Mouse (Mus musculus): Measurements from ENCODE around the gene Plekha5.

DNA sequence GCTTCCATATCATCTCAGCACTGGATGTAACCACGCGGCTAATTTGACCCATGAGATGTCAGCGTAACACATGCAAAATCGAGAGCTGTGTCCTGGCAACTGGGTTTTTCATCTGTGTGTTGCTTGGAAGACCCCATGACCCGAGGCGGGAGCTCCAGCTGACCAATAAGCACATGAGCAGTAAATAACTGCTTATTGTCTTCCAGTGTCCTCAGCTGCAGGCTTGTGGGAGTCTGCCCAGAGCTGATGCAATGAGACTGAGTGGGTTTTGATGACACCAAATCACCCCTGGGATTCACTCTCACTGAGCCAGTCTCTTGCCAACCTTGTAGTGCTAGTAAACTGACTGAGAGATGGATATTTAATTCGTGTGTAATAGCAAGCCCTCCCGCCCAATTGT, 42.7 kb upstream of the Plekha5 start:
- TF ChIP-seq CTCF (IDR thresholded peaks at IDR 0.05; ENCODE audit: low read depth, low read length): no peak
- TF ChIP-seq TAL1 (conservative IDR thresholded peaks at IDR 0.05; ENCODE audit: low read depth, low read length): no peak
- TF ChIP-seq GATA1 (IDR thresholded peaks at IDR 0.05; ENCODE audit: borderline replicate concordance, low read length): no peak
- TF ChIP-seq POLR2AphosphoS5 (IDR thresholded peaks at IDR 0.05; ENCODE audit: insufficient replicate concordance, low read depth, low read length): no peak
- no peak for TF ChIP-seq GATA2 (IDR thresholded peaks at IDR 0.05; ENCODE audit: borderline replicate concordance, low read depth, low read length)

Measured in G1E (cell line).